ENCODE assay signal across 9 mouse cellular contexts in the genomic region with DNA sequence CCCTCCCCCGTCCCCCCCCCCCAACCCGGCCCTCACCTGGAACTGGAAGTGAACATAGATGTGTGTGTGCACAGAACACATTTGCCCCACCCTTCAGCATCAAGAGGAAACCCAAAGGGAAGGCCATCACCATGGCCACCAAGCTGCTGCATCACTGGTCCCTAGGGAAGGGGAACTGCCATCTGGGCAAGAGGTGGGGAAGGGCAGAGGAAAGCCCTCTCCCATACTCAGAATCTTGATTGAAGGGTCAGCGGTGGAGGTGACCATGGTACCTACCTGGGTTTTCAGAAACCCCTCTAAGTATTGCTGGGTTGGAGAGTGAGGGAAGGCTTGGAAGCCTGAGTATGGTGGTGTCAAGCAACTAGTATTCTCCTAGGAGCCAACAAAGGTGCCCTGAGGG.
A peak's percentile ranks its signal among the peaks of the same experiment; 100 is the strongest.
DNase-seq lines count a peak whose midpoint lies in the region; ATAC-seq and TF ChIP-seq lines count a peak whose summit lies in the region.
"Had no signal": no experiment of that assay in that cellular context is flagged by ENCODE, and none has a peak within 500 bp of the region (broad histone marks: within the 10 kb centered on the region; RNA-seq: fewer than 3 reads in every experiment).

No protein-coding gene starts in this region.

- peak overlapping the region; percentile 36; the same call in 1 of the 2 replicates for H3K4me3 ChIP-seq in heart, embryonic 10.5 days
- H3K4me3 ChIP-seq in ES-E14 (ENCODE audit: insufficient read depth in 1 of 2, low read depth in 1 of 2, low read length in 2 of 2, poor library complexity in 1 of 2, severe bottlenecking in 1 of 2): no peak overlapping the region
- no peak overlapping the region for H3K4me3 ChIP-seq in forebrain, embryonic 16.5 days (replicated peaks; ENCODE audit: low read length)
- H3K4me3 ChIP-seq in macrophage (ENCODE audit: inconsistent target): no peak overlapping the region
- no peak overlapping the region for H3K4me3 ChIP-seq in thymus, adult 2 months (ENCODE audit: control insufficient read depth, insufficient read depth, low read length)

- peak overlapping the region; percentile 90 for H3K27ac ChIP-seq in heart, embryonic 10.5 days
- H3K27ac ChIP-seq in ES-E14 (ENCODE audit: insufficient read depth, low read depth, low read length, poor library complexity, severe bottlenecking): peak overlapping the region; percentile 97; the same call in 1 of the 2 replicates
- peak overlapping the region; percentile 98 for H3K27ac ChIP-seq in forebrain, embryonic 16.5 days (ENCODE audit: low read length)
- 0 out of 2 replicates have a peak overlapping the region, but pooled peaks have one; percentile 13 for H3K27ac ChIP-seq in macrophage
- no peak overlapping the region for H3K27ac ChIP-seq in thymus, adult 2 months (ENCODE audit: control insufficient read depth, insufficient read depth, low read length)

- TF ChIP-seq CTCF in thymus, adult 2 months (IDR thresholded peaks at IDR 0.05; ENCODE audit: borderline replicate concordance, control insufficient read depth, extremely low read depth, insufficient read depth, low read length, poor library complexity): no peak

- no peaks in the 10 kb centered on the region for H3K79me2 ChIP-seq in macrophage (ENCODE audit: inconsistent target)

- peaks cover 85% of the 10 kb centered on the region for H3K4me1 ChIP-seq in heart, embryonic 10.5 days
- H3K4me1 ChIP-seq in ES-E14 (ENCODE audit: control insufficient read depth in 2 of 2, insufficient read depth in 2 of 2, low read length in 2 of 2, poor library complexity in 1 of 2): peaks cover 20 to 50% of the 10 kb centered on the region in 2 experiments
- peaks cover 91% of the 10 kb centered on the region for H3K4me1 ChIP-seq in forebrain, embryonic 16.5 days (replicated peaks; ENCODE audit: control insufficient read depth, insufficient read depth, low read length)
- peaks cover 73% of the 10 kb centered on the region for H3K4me1 ChIP-seq in thymus, adult 2 months (replicated peaks; ENCODE audit: control insufficient read depth, insufficient read depth, low read length)

- no peak overlapping the region for H3K9ac ChIP-seq in ES-E14 (ENCODE audit: insufficient read depth, low read depth, low read length, poor library complexity, severe bottlenecking)
- H3K9ac ChIP-seq in forebrain, embryonic 16.5 days (replicated peaks; ENCODE audit: low read depth, low read length): no peak overlapping the region

- intact Hi-C loops in heart, postnatal 14 days (cut with DNase I): loop anchor here (2.0 kb wide), 1 partner anchor 14 kb away; no protein-coding TSS in a partner anchor

- H3K36me3 ChIP-seq in heart, embryonic 10.5 days: no peaks in the 10 kb centered on the region
- H3K36me3 ChIP-seq in ES-E14 (ENCODE audit: control insufficient read depth, insufficient read depth, low read length, poor library complexity, severe bottlenecking) (no peaks in the 10 kb centered on the region), macrophage (ENCODE audit: inconsistent target) (no peaks in the 10 kb centered on the region)
- no peaks in the 10 kb centered on the region for H3K36me3 ChIP-seq in forebrain, embryonic 16.5 days (ENCODE audit: control insufficient read depth, insufficient read depth)
- no peaks in the 10 kb centered on the region for H3K36me3 ChIP-seq in thymus, adult 2 months (ENCODE audit: control insufficient read depth, insufficient read depth, low read length)

- no peak for TF ChIP-seq POLR2A in thymus, adult 2 months (IDR thresholded peaks at IDR 0.05; ENCODE audit: control insufficient read depth, extremely low read depth, insufficient read depth, low read length, poor library complexity)

- ATAC-seq in forebrain, embryonic 16.5 days: no peak

- in situ Hi-C loops in ES-E14 (cut with MboI; ENCODE audit: low sequenced_read_pairs in 2 of 2, unreplicated experiment in 2 of 2): no loop called here

- no peak for DNase-seq in heart, embryonic 10.5 days (ENCODE audit: low spot score)
- DNase-seq in heart, postnatal 14 days: no peak
- DNase-seq in ES-E14 (ENCODE audit: low read depth, low spot score): no peak
- DNase-seq in ovary, adult 18-20 months (ENCODE audit: low spot score): no peak
- no peak for DNase-seq in thymus, adult 2 months
- DNase-seq in urinary bladder, adult 18-20 months (ENCODE audit: low spot score in 2 of 2): no peak
- DNase-seq: adrenal gland, adult 8-10 months had no signal

- H3K9me3 ChIP-seq in heart, embryonic 10.5 days: no peaks in the 10 kb centered on the region
- no peaks in the 10 kb centered on the region for H3K9me3 ChIP-seq in ES-E14 (ENCODE audit: control insufficient read depth, insufficient read depth, low read depth, low read length)
- no peaks in the 10 kb centered on the region for H3K9me3 ChIP-seq in forebrain, embryonic 16.5 days (ENCODE audit: control insufficient read depth, low read length)

- peak overlapping the region; percentile 3; the same call in 1 of the 2 replicates for H3K4me2 ChIP-seq in forebrain, embryonic 16.5 days (ENCODE audit: low read length)

- 53% methylated on average over 3 of the region's 3 CpGs for WGBS in heart, embryonic 10.5 days
- WGBS in forebrain, embryonic 16.5 days: 44% methylated on average over 3 of the region's 3 CpGs
- 100% methylated on average over 1 of the region's 3 CpGs for WGBS in macrophage (ENCODE audit: missing documents)
- 34% methylated on average over 3 of the region's 3 CpGs for WGBS in thymus, adult 2 months

- no peaks in the 10 kb centered on the region for H3K27me3 ChIP-seq in heart, embryonic 10.5 days (ENCODE audit: insufficient read depth, poor library complexity, severe bottlenecking)
- H3K27me3 ChIP-seq in forebrain, embryonic 16.5 days (replicated peaks; ENCODE audit: control insufficient read depth, insufficient read depth, low read length): no peaks in the 10 kb centered on the region
- no peaks in the 10 kb centered on the region for H3K27me3 ChIP-seq in thymus, adult 2 months (ENCODE audit: control insufficient read depth, insufficient read depth, low read length)

TF ChIP-seq in ES-E14, 5 proteins besides CTCF, POLR2A, EP300 and RAD21:
- TF ChIP-seq MAFK (IDR thresholded peaks at IDR 0.05; ENCODE audit: insufficient read depth, low read depth, low read length) (no peak), ZC3H11A (IDR thresholded peaks at IDR 0.05; ENCODE audit: borderline replicate concordance, low read depth, low read length) (no peak), HCFC1 (IDR thresholded peaks at IDR 0.05; ENCODE audit: borderline replicate concordance, insufficient read depth, low read length) (no peak), CHD2 (IDR thresholded peaks at IDR 0.05; ENCODE audit: low read depth, low read length) (no peak), ZNF384 (IDR thresholded peaks at IDR 0.05; ENCODE audit: low read depth, low read length) (no peak)
